Mouse (Mus musculus) liver, embryonic 15.5 days (tissue): Measurements from ENCODE around the gene AL607142.1. TPM values are rescaled to one million over a fixed set of nuclear protein-coding genes. Genes with fewer than 3 reads are reported as not detected.

Source experiments
- ATAC-seq: fragments of 200-750 bp; cut with Nextera tagmentation; 2 replicates; pipeline ENCODE4 v1.8.0; 2017; ENCODE audit warnings: moderate number of reproducible peaks, mild to moderate bottlenecking, moderate library complexity; ENCODE audit not compliant: insufficient read depth
- H3K27ac ChIP-seq: fragments of 300-500 bp; sonication (generic); replicated peaks from 2 replicates; pipeline ENCODE4 v1.5.1; 2015; ENCODE audit warnings: mild to moderate bottlenecking, inconsistent platforms
- H3K27me3 ChIP-seq: fragments of 300-500 bp; sonication (generic); 2 replicates; pipeline ENCODE4 v1.6.1; 2015; ENCODE audit warnings: mild to moderate bottlenecking, inconsistent platforms
- H3K36me3 ChIP-seq: fragments of 300-500 bp; sonication (generic); replicated peaks from 2 replicates; pipeline ENCODE4 v1.6.1; 2015; ENCODE audit warnings: moderate library complexity, mild to moderate bottlenecking, inconsistent platforms
- H3K4me1 ChIP-seq: fragments of 300-500 bp; sonication (generic); replicated peaks from 2 replicates; pipeline ENCODE4 v1.6.1; 2015; ENCODE audit warnings: inconsistent platforms
- H3K4me2 ChIP-seq: fragments of 300-500 bp; sonication (generic); 2 replicates; pipeline ENCODE4 v1.6.1; 2015; ENCODE audit warnings: moderate library complexity, mild to moderate bottlenecking, inconsistent platforms
- H3K4me3 ChIP-seq: fragments of 300-500 bp; sonication (generic); replicated peaks from 2 replicates; pipeline ENCODE4 v1.5.1; 2015; ENCODE audit warnings: mild to moderate bottlenecking, inconsistent platforms
- H3K9ac ChIP-seq: fragments of 300-500 bp; sonication (generic); 2 replicates; pipeline ENCODE4 v1.6.1; 2015; ENCODE audit warnings: moderate library complexity, mild to moderate bottlenecking, inconsistent platforms
- H3K9me3 ChIP-seq: fragments of 300-500 bp; sonication (generic); replicated peaks from 2 replicates; pipeline ENCODE4 v1.6.1; 2016; ENCODE audit warnings: inconsistent platforms
- WGBS: fragments of 180-500 bp; shearing (Covaris S2); methylation state at CpG from one replicate; pipeline ENCODE4 v1.1.7; 2015; ENCODE audit warnings: mixed read lengths; ENCODE audit not compliant: insufficient replicate concordance; 5-methylcytosine and 5-hydroxymethylcytosine counted together
- polyA plus RNA-seq: library from polyadenylated mRNA; unstranded; fragments of >200 nt; fragmentation: Nextera tagmentation; extraction: Ambion mirVana; gene quantifications from 2 replicates; pipeline ENCODE4 v1.2.1, GENCODE M21; 2015

Gene AL607142.1
- polyA plus RNA-seq, 1 experiment from 2014 or later: not detected

- WGBS: 68% methylated on average over 24 of the region's 24 CpGs
- ATAC-seq: no peak
These were observed 66.8 kb downstream of the AL607142.1 start for GRCm38 (mm10) chr4:120131441-120132220.

GRCm38 (mm10) chr4:120134223-120134622 is 69.4 kb downstream of the AL607142.1 start:
- Histone ChIP-seq H3K4me2 (no peak overlapping the region), H3K36me3 (no peaks in the 10 kb centered on the region), H3K4me3 (no peak overlapping the region), H3K9ac (no peak overlapping the region), H3K27ac (no peak overlapping the region), H3K4me1 (no peaks in the 10 kb centered on the region), H3K27me3 (no peaks in the 10 kb centered on the region), H3K9me3 (no peaks in the 10 kb centered on the region)
- 66% methylated on average over 6 of the region's 6 CpGs for WGBS
- no peak for ATAC-seq

More at GRCm38 (mm10) chr4:120131441-120132220, 66.8 kb downstream of the AL607142.1 start:
- Histone ChIP-seq H3K9me3 (no peaks in the 10 kb centered on the region), H3K4me2 (no peak overlapping the region), H3K36me3 (no peaks in the 10 kb centered on the region), H3K27ac (no peak overlapping the region), H3K27me3 (no peaks in the 10 kb centered on the region), H3K9ac (no peak overlapping the region), H3K4me3 (no peak overlapping the region), H3K4me1 (no peaks in the 10 kb centered on the region)

- H3K9me3 ChIP-seq: no peaks in the 10 kb centered on the region
- no peaks in the 10 kb centered on the region for H3K4me1 ChIP-seq
- no peaks in the 10 kb centered on the region for H3K36me3 ChIP-seq
- no peak overlapping the region for H3K9ac ChIP-seq
- no peak overlapping the region for H3K4me2 ChIP-seq
- no peaks in the 10 kb centered on the region for H3K27me3 ChIP-seq
- H3K4me3 ChIP-seq: no peak overlapping the region
- ATAC-seq: no peak
- 68% methylated on average over 1 of the region's 1 CpGs for WGBS
- H3K27ac ChIP-seq: no peak overlapping the region
These were observed 77.0 kb downstream of the AL607142.1 start for GRCm38 (mm10) chr4:120141810-120142209.

GRCm38 (mm10) chr4:120142905-120143304 is 78.1 kb downstream of the AL607142.1 start:
- H3K4me2 ChIP-seq: no peak overlapping the region
- no peaks in the 10 kb centered on the region for H3K36me3 ChIP-seq
- no peaks in the 10 kb centered on the region for H3K9me3 ChIP-seq
- H3K4me3 ChIP-seq: no peak overlapping the region
- H3K9ac ChIP-seq: no peak overlapping the region
- ATAC-seq: no peak
- H3K27ac ChIP-seq: no peak overlapping the region
- 60% methylated on average over 9 of the region's 9 CpGs for WGBS
- peaks cover 5% of the 10 kb centered on the region for H3K27me3 ChIP-seq
- H3K4me1 ChIP-seq: no peaks in the 10 kb centered on the region

Other genes starting within 250 kb of the AL607142.1 start
- 0.10 TPM in 1 of 2 replicates, not detected in the other for gene Edn2, start 96.2 kb downstream of the AL607142.1 start, polyA plus RNA-seq
- not detected in 2 replicates for gene Foxo6, start 222.4 kb downstream of the AL607142.1 start, polyA plus RNA-seq